Mouse (Mus musculus) forebrain, embryonic 15.5 days (tissue): ENCODE data around the gene Tmem147. TPM values are rescaled to one million over a fixed set of nuclear protein-coding genes. Genes with fewer than 3 reads are reported as not detected.
A peak's percentile ranks its signal among the peaks of the same experiment; 100 is the strongest.

Source experiments
- ATAC-seq: fragments of 200-750 bp; cut with Nextera tagmentation; replicated peaks from 2 replicates; pipeline ENCODE4 v1.8.0; 2017; ENCODE audit warnings: mild to moderate bottlenecking, moderate TSS enrichment, moderate library complexity
- H3K27ac ChIP-seq: fragments of 300-500 bp; sonication (generic); replicated peaks from 2 replicates; pipeline ENCODE4 v1.5.1; 2015; ENCODE audit warnings: mild to moderate bottlenecking, inconsistent platforms
- H3K27me3 ChIP-seq: fragments of 300-500 bp; sonication (generic); 2 replicates; pipeline ENCODE4 v1.6.1; 2015; ENCODE audit warnings: inconsistent platforms
- H3K36me3 ChIP-seq: fragments of 300-500 bp; sonication (generic); 2 replicates; pipeline ENCODE4 v1.6.1; 2015; ENCODE audit warnings: mild to moderate bottlenecking, inconsistent platforms
- H3K4me1 ChIP-seq: fragments of 300-500 bp; sonication (generic); 2 replicates; pipeline ENCODE4 v1.6.1; 2015; ENCODE audit warnings: inconsistent platforms
- H3K4me2 ChIP-seq: fragments of 300-500 bp; sonication (generic); replicated peaks from 2 replicates; pipeline ENCODE4 v1.6.1; 2015; ENCODE audit warnings: mild to moderate bottlenecking, inconsistent platforms
- H3K4me3 ChIP-seq: fragments of 300-500 bp; sonication (generic); 2 replicates; pipeline ENCODE4 v1.5.1; 2015; ENCODE audit warnings: mild to moderate bottlenecking, inconsistent platforms
- H3K9ac ChIP-seq: fragments of 300-500 bp; sonication (generic); replicated peaks from 2 replicates; pipeline ENCODE4 v1.6.1; 2015; ENCODE audit warnings: mild to moderate bottlenecking, inconsistent platforms
- H3K9me3 ChIP-seq: fragments of 300-500 bp; sonication (generic); 2 replicates; pipeline ENCODE4 v1.6.1; 2016; ENCODE audit warnings: inconsistent platforms
- WGBS: fragments of 180-500 bp; shearing (Covaris S2); methylation state at CpG from one replicate; pipeline ENCODE4 v1.1.7; 2015; ENCODE audit warnings: mixed read lengths; 5-methylcytosine and 5-hydroxymethylcytosine counted together
- polyA plus RNA-seq: library from polyadenylated mRNA; unstranded; fragments of >200 nt; fragmentation: Nextera tagmentation; extraction: Ambion mirVana; gene quantifications from 2 replicates; pipeline ENCODE4 v1.2.1, GENCODE M21; 2015

The Tmem147 gene
- polyA plus RNA-seq: 197 and 199 TPM in 2 replicates

GRCm38 (mm10) chr7:30729396-30730063 is at the start of gene Tmem147:
TSS of gene Tmem147 (minus strand) at chr7:30729540.
- Histone ChIP-seq H3K9me3 (no peaks in the 10 kb centered on the region), H3K36me3 (peaks cover 27% of the 10 kb centered on the region; the same call in 1 of the 2 replicates), H3K27me3 (no peaks in the 10 kb centered on the region), H3K4me1 (peaks cover 30% of the 10 kb centered on the region), H3K4me3 (peak within 1 kb of the TSS; percentile 59), H3K4me2 (peak within 1 kb of the TSS; percentile 70), H3K27ac (peak within 1 kb of the TSS; percentile 88), H3K9ac (peak within 1 kb of the TSS; percentile 62)
- peak; percentile 97 for ATAC-seq
- WGBS: under 1% methylated on average over 60 of the region's 60 CpGs

GRCm38 (mm10) chr7:30777911-30778310 is 48.6 kb upstream of the Tmem147 start:
- no peaks in the 10 kb centered on the region for H3K27me3 ChIP-seq
- no peak for ATAC-seq

GRCm38 (mm10) chr7:30777081-30777579 is 47.8 kb upstream of the Tmem147 start:
- H3K36me3 ChIP-seq: no peaks in the 10 kb centered on the region
- no peaks in the 10 kb centered on the region for H3K4me1 ChIP-seq
- no peaks in the 10 kb centered on the region for H3K9me3 ChIP-seq
- H3K27me3 ChIP-seq: no peaks in the 10 kb centered on the region
- no peak overlapping the region for H3K4me2 ChIP-seq
- no peak for ATAC-seq
- 55% methylated on average over 7 of the region's 7 CpGs for WGBS
- H3K9ac ChIP-seq: no peak overlapping the region
- no peak overlapping the region for H3K4me3 ChIP-seq
- H3K27ac ChIP-seq: no peak overlapping the region

More at GRCm38 (mm10) chr7:30777911-30778310, 48.6 kb upstream of the Tmem147 start:
- no peaks in the 10 kb centered on the region for H3K4me1 ChIP-seq
- no peak overlapping the region for H3K4me3 ChIP-seq
- H3K36me3 ChIP-seq: no peaks in the 10 kb centered on the region
- H3K4me2 ChIP-seq: no peak overlapping the region
- no peaks in the 10 kb centered on the region for H3K9me3 ChIP-seq
- H3K27ac ChIP-seq: no peak overlapping the region
- H3K9ac ChIP-seq: no peak overlapping the region
- WGBS: 100% methylated on average over 1 of the region's 1 CpGs

- Histone ChIP-seq H3K27me3 (no peaks in the 10 kb centered on the region), H3K9ac (no peak overlapping the region), H3K4me3 (no peak overlapping the region), H3K9me3 (no peaks in the 10 kb centered on the region), H3K4me2 (no peak overlapping the region), H3K4me1 (no peaks in the 10 kb centered on the region), H3K27ac (no peak overlapping the region), H3K36me3 (no peaks in the 10 kb centered on the region)
- 92% methylated on average over 9 of the region's 9 CpGs for WGBS
- no peak for ATAC-seq
Measured at GRCm38 (mm10) chr7:30776104-30776503, 46.8 kb upstream of the Tmem147 start.

GRCm38 (mm10) chr7:30769236-30769635 is 39.9 kb upstream of the Tmem147 start:
- Histone ChIP-seq H3K4me1 (no peaks in the 10 kb centered on the region), H3K36me3 (no peaks in the 10 kb centered on the region), H3K27me3 (no peaks in the 10 kb centered on the region), H3K4me2 (no peak overlapping the region), H3K4me3 (no peak overlapping the region), H3K27ac (no peak overlapping the region), H3K9me3 (no peaks in the 10 kb centered on the region), H3K9ac (no peak overlapping the region)
- WGBS: 38% methylated on average over 9 of the region's 9 CpGs
- ATAC-seq: no peak

GRCm38 (mm10) chr7:30766408-30766807 is 37.1 kb upstream of the Tmem147 start:
- no peak overlapping the region for H3K27ac ChIP-seq
- ATAC-seq: no peak
- H3K4me1 ChIP-seq: no peaks in the 10 kb centered on the region
- no peaks in the 10 kb centered on the region for H3K9me3 ChIP-seq
- H3K9ac ChIP-seq: no peak overlapping the region
- H3K36me3 ChIP-seq: no peaks in the 10 kb centered on the region
- no peak overlapping the region for H3K4me2 ChIP-seq
- H3K4me3 ChIP-seq: no peak overlapping the region
- 88% methylated on average over 4 of the region's 4 CpGs for WGBS
- no peaks in the 10 kb centered on the region for H3K27me3 ChIP-seq

- Histone ChIP-seq H3K36me3 (no peaks in the 10 kb centered on the region), H3K4me3 (no peak overlapping the region), H3K9ac (no peak overlapping the region), H3K9me3 (no peaks in the 10 kb centered on the region), H3K4me1 (no peaks in the 10 kb centered on the region), H3K27ac (no peak overlapping the region), H3K27me3 (no peaks in the 10 kb centered on the region), H3K4me2 (no peak overlapping the region)
- ATAC-seq: no peak
- 32% methylated on average over 11 of the region's 11 CpGs for WGBS
Measured at GRCm38 (mm10) chr7:30765173-30765572, 35.8 kb upstream of the Tmem147 start.

GRCm38 (mm10) chr7:30763456-30763855 is 34.1 kb upstream of the Tmem147 start, which contains the start of gene Dmkn:
TSS of gene Dmkn (plus strand) at chr7:30763756.
- Histone ChIP-seq H3K4me3 (no peak within 1 kb of the TSS), H3K4me2 (no peak within 1 kb of the TSS), H3K36me3 (no peaks in the 10 kb centered on the region), H3K27me3 (no peaks in the 10 kb centered on the region), H3K27ac (no peak within 1 kb of the TSS), H3K9me3 (no peaks in the 10 kb centered on the region), H3K9ac (no peak within 1 kb of the TSS), H3K4me1 (no peaks in the 10 kb centered on the region)
- no peak for ATAC-seq
- 38% methylated on average over 5 of the region's 5 CpGs for WGBS

- Histone ChIP-seq H3K27me3 (no peaks in the 10 kb centered on the region), H3K9me3 (no peaks in the 10 kb centered on the region), H3K36me3 (no peaks in the 10 kb centered on the region), H3K4me1 (no peaks in the 10 kb centered on the region), H3K4me3 (no peak overlapping the region), H3K9ac (no peak overlapping the region), H3K4me2 (no peak overlapping the region), H3K27ac (no peak overlapping the region)
- WGBS: 85% methylated on average over 4 of the region's 4 CpGs
- no peak for ATAC-seq
Measured at GRCm38 (mm10) chr7:30761769-30762352, 32.5 kb upstream of the Tmem147 start.

GRCm38 (mm10) chr7:30758853-30759252 is 29.5 kb upstream of the Tmem147 start:
- Histone ChIP-seq H3K9ac (no peak overlapping the region), H3K4me1 (no peaks in the 10 kb centered on the region), H3K27ac (no peak overlapping the region), H3K27me3 (no peaks in the 10 kb centered on the region), H3K36me3 (peaks cover 21% of the 10 kb centered on the region), H3K4me2 (no peak overlapping the region), H3K4me3 (no peak overlapping the region), H3K9me3 (no peaks in the 10 kb centered on the region)
- ATAC-seq: no peak
- 47% methylated on average over 4 of the region's 4 CpGs for WGBS

- H3K4me1 ChIP-seq: no peaks in the 10 kb centered on the region
- no peak for ATAC-seq
- H3K27me3 ChIP-seq: no peaks in the 10 kb centered on the region
- H3K4me2 ChIP-seq: no peak overlapping the region
- no peak overlapping the region for H3K9ac ChIP-seq
- H3K4me3 ChIP-seq: no peak overlapping the region
- 71% methylated on average over 3 of the region's 3 CpGs for WGBS
- H3K27ac ChIP-seq: no peak overlapping the region
- no peaks in the 10 kb centered on the region for H3K9me3 ChIP-seq
- peaks cover 21% of the 10 kb centered on the region for H3K36me3 ChIP-seq
Measured at GRCm38 (mm10) chr7:30757001-30757400, 27.7 kb upstream of the Tmem147 start.

- Histone ChIP-seq H3K27ac (no peak within 1 kb of the TSS), H3K4me1 (no peaks in the 10 kb centered on the region), H3K9ac (no peak within 1 kb of the TSS), H3K27me3 (no peaks in the 10 kb centered on the region), H3K4me2 (no peak within 1 kb of the TSS), H3K4me3 (no peak within 1 kb of the TSS), H3K9me3 (no peaks in the 10 kb centered on the region), H3K36me3 (peaks cover 16% of the 10 kb centered on the region)
- no peak for ATAC-seq
- 85% methylated on average over 5 of the region's 5 CpGs for WGBS
Measured at GRCm38 (mm10) chr7:30751086-30751669, 21.8 kb upstream of the Tmem147 start, which contains the start of gene Sbsn. TSS of gene Sbsn (plus strand) at chr7:30751471.
